Mouse (Mus musculus) E14TG2a.4 (cell line): ENCODE measurements around the gene Gm12166.

Experiments used
- H3K27me3 ChIP-seq: 2 replicates; pipeline ENCODE4 v1.6.1; 2014; ENCODE audit warnings: low read length, control low read depth; ENCODE audit not compliant: insufficient read depth
- H3K36me3 ChIP-seq: 2 replicates; pipeline ENCODE4 v1.6.1; 2014; ENCODE audit warnings: low read length, control low read depth; ENCODE audit not compliant: insufficient read depth
- H3K4me1 ChIP-seq: replicated peaks from 2 replicates; pipeline ENCODE4 v1.6.1; 2014; ENCODE audit warnings: low read depth, low read length, control low read depth
- H3K4me3 ChIP-seq: replicated peaks from 2 replicates; pipeline ENCODE4 v1.5.1; 2014; ENCODE audit warnings: mild to moderate bottlenecking, low read length
- H3K9me3 ChIP-seq: 2 replicates; pipeline ENCODE4 v1.6.1; 2014; ENCODE audit warnings: low read length, control low read depth
- CTCF ChIP-seq: conservative IDR thresholded peaks from 2 replicates; pipeline ENCODE4 v1.5.1; 2014; ENCODE audit warnings: low read length
- NANOG ChIP-seq: IDR thresholded peaks from 2 replicates; pipeline ENCODE4 v1.6.1; 2014; ENCODE audit warnings: borderline replicate concordance, low read length, mixed read lengths
- POU5F1 ChIP-seq: IDR thresholded peaks from 2 replicates; pipeline ENCODE4 v1.6.1; 2014; ENCODE audit warnings: low read length, borderline replicate concordance

Gene Gm12166

GRCm38 (mm10) chr11:46020246-46020645 is 31.9 kb downstream of the Gm12166 start:
- H3K4me1 ChIP-seq, result peaks cover 22% of the 10 kb centered on the region
- H3K4me3 ChIP-seq, result no peak overlapping the region
- H3K36me3 ChIP-seq, result no peaks in the 10 kb centered on the region
- TF ChIP-seq CTCF (no peak), NANOG (peak; percentile 80), POU5F1 (no peak; the same call in 1 of the 2 replicates)
- peaks cover 14% of the 10 kb centered on the region for H3K9me3 ChIP-seq
- H3K27me3 ChIP-seq, result peaks cover 6% of the 10 kb centered on the region; the same call in 1 of the 2 replicates

DNA sequence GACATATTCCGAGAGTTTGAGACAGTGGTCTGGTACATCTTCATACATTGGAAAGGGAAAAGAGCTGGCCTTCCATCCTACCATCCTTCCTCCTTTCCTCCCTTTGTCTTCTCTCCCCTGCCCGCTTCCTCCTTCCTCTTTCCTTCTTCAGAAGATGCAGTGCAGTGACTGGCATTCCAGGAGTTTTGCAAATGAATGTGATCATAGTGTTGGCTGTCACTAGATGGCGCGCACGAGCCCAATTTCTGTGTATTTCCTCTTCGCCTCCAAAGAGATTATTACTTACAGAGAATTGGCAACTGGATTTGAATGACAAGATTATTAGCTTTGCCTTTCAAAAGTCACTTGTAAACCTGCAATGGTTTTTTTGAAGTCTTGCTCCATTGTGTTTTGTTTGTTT is 36.1 kb downstream of the Gm12166 start:
- Histone ChIP-seq H3K9me3 (peaks cover 28% of the 10 kb centered on the region), H3K27me3 (no peaks in the 10 kb centered on the region), H3K4me3 (no peak overlapping the region), H3K4me1 (peaks cover 18% of the 10 kb centered on the region), H3K36me3 (no peaks in the 10 kb centered on the region)
- TF ChIP-seq CTCF, result peak; percentile 33
- TF ChIP-seq POU5F1, result no peak
